In genomic region chr13:53234844-53235243, GRCm38 (mm10) we compare ENCODE assay signal across 13 mouse cellular contexts. TPM values are rescaled to one million over a fixed set of nuclear protein-coding genes. Genes with fewer than 3 reads are reported as not detected.
A peak's percentile ranks its signal among the peaks of the same experiment; 100 is the strongest.
DNase-seq lines count a peak whose midpoint lies in the region; ATAC-seq lines count a peak whose summit lies in the region.
"Had no signal": no experiment of that assay in that cellular context is flagged by ENCODE, and none has a peak within 500 bp of the region (broad histone marks: within the 10 kb centered on the region; RNA-seq: fewer than 3 reads in every experiment).

No protein-coding gene starts in this region.

- H3K9me3 ChIP-seq in midbrain, embryonic 10.5 days (replicated peaks), result no peaks in the 10 kb centered on the region
- H3K9me3 ChIP-seq in midbrain, embryonic 13.5 days, result no peaks in the 10 kb centered on the region
- H3K9me3 ChIP-seq in limb, embryonic 10.5 days (replicated peaks), result no peaks in the 10 kb centered on the region
- H3K9me3 ChIP-seq: limb, embryonic 15.5 days had no signal

- H3K4me1 ChIP-seq in midbrain, embryonic 10.5 days, result peaks cover 79% of the 10 kb centered on the region
- peaks cover 55% of the 10 kb centered on the region for H3K4me1 ChIP-seq in midbrain, embryonic 13.5 days (replicated peaks)
- H3K4me1 ChIP-seq in limb, embryonic 10.5 days, result peaks cover 94% of the 10 kb centered on the region

- peaks cover 54% of the 10 kb centered on the region for H3K27me3 ChIP-seq in midbrain, embryonic 10.5 days (ENCODE audit: low read depth, poor library complexity, severe bottlenecking)
- H3K27me3 ChIP-seq in midbrain, embryonic 13.5 days, result peaks cover 30% of the 10 kb centered on the region; the same call in 1 of the 2 replicates
- no peaks in the 10 kb centered on the region for H3K27me3 ChIP-seq in limb, embryonic 10.5 days (ENCODE audit: low read depth, poor library complexity, severe bottlenecking)
- H3K27me3 ChIP-seq: limb, embryonic 15.5 days had no signal

- WGBS in midbrain, embryonic 10.5 days, result 2% methylated on average over 12 of the region's 12 CpGs
- WGBS in midbrain, embryonic 13.5 days, result 4% methylated on average over 12 of the region's 12 CpGs
- WGBS in limb, embryonic 10.5 days, result 4% methylated on average over 12 of the region's 12 CpGs

- H3K36me3 ChIP-seq in midbrain, embryonic 10.5 days, result no peaks in the 10 kb centered on the region
- no peaks in the 10 kb centered on the region for H3K36me3 ChIP-seq in midbrain, embryonic 13.5 days
- H3K36me3 ChIP-seq in limb, embryonic 10.5 days, result peaks cover under 1% of the 10 kb centered on the region
- H3K36me3 ChIP-seq: limb, embryonic 15.5 days had no signal

- ATAC-seq in midbrain, embryonic 13.5 days, result no peak
- ATAC-seq in CD4-positive, CD25-positive, alpha-beta regulatory T cell, adult 4 months, result no peak
- ATAC-seq: lung, postnatal 0 days had no signal

- H3K27ac ChIP-seq in midbrain, embryonic 10.5 days (replicated peaks), result peak overlapping the region; percentile 82
- H3K27ac ChIP-seq in midbrain, embryonic 13.5 days, result no peak overlapping the region
- H3K27ac ChIP-seq in limb, embryonic 10.5 days, result no peak overlapping the region
- H3K27ac ChIP-seq: limb, embryonic 15.5 days had no signal

- H3K4me2 ChIP-seq in midbrain, embryonic 13.5 days (replicated peaks), result no peak overlapping the region; the same call in 1 of the 2 replicates
- H3K4me2 ChIP-seq: limb, embryonic 15.5 days had no signal

- H3K4me3 ChIP-seq in midbrain, embryonic 10.5 days, result peak overlapping the region; percentile 14
- no peak overlapping the region for H3K4me3 ChIP-seq in midbrain, embryonic 13.5 days (replicated peaks)
- no peak overlapping the region for H3K4me3 ChIP-seq in limb, embryonic 10.5 days
- H3K4me3 ChIP-seq: limb, embryonic 15.5 days had no signal

- DNase-seq in heart, adult 11 months, result peak; percentile 86
- DNase-seq in heart, adult 8-10 months (ENCODE audit: low spot score), result no peak
- DNase-seq in midbrain, embryonic 10.5 days (ENCODE audit: low spot score), result peak; percentile 51
- DNase-seq in WW6 (ENCODE audit: low read depth, low spot score), result peak; percentile 66
- peak; percentile 31 for DNase-seq in limb, embryonic 10.5 days (ENCODE audit: low spot score)
- DNase-seq in urinary bladder, adult 2 months (ENCODE audit: low spot score), result no peak
- DNase-seq: cerebellum, adult 9-11 months; gastrocnemius, postnatal 25 days; thymus, postnatal 14 days had no signal

- H3K9ac ChIP-seq in midbrain, embryonic 13.5 days (replicated peaks), result no peak overlapping the region
- H3K9ac ChIP-seq: limb, embryonic 15.5 days had no signal

RNA-seq across cellular contexts. Expression of gene Ror2, which starts 51.1 kb away (rescaled TPM):
- total RNA-seq in heart, adult 8-10 months (2022), result 1 to 10 TPM in 3 of 4 experiments, under 1 TPM in 1; 0.72 to 1.2 (median 1.0) TPM
- polyA plus RNA-seq in midbrain, embryonic 10.5 days (2016; fragmentation: Nextera tagmentation; extraction: Ambion mirVana), result 9.7 and 11.0 TPM in 2 replicates
- 1.9 and 3.5 TPM in 2 replicates for polyA plus RNA-seq in midbrain, embryonic 13.5 days (2015; fragmentation: Nextera tagmentation; extraction: Ambion mirVana)
- polyA plus RNA-seq in limb, embryonic 10.5 days (2016; fragmentation: Nextera tagmentation; extraction: Ambion mirVana), result 37.9 and 40.1 TPM in 2 replicates
- polyA plus RNA-seq in CD4-positive, CD25-positive, alpha-beta regulatory T cell, adult 4 months (2017; shearing (Covaris generic)), result not detected
- polyA plus RNA-seq in urinary bladder, adult 2 months (2012; rRNA removed), result 8.6 and 11.7 TPM in 2 replicates

Comparison
In these comparisons a context has a peak if more than half of its experiments do, and no peak if none do; other contexts are left out.
1. DNase-seq: peak in heart, adult 11 months (single experiment), midbrain, embryonic 10.5 days (single experiment), WW6 (single experiment) and limb, embryonic 10.5 days (single experiment); none in heart, adult 8-10 months (single experiment) and urinary bladder, adult 2 months (single experiment).